Mouse (Mus musculus) kidney, postnatal 10 days (tissue): ENCODE data around the gene 6430628N08Rik.

Experiments
- DNase-seq: peaks from one replicate; pipeline ENCODE4 v3.0.0; 2021; ENCODE audit warnings: mixed read lengths

Gene 6430628N08Rik

GRCm38 (mm10) chr4:115941242-115941820, 50.9 kb downstream of the 6430628N08Rik start:
- DNase-seq = no peak

GRCm38 (mm10) chr4:115943669-115944314, 53.3 kb downstream of the 6430628N08Rik start:
- no peak for DNase-seq
